Mouse (Mus musculus) liver, adult 2 months (tissue): ENCODE measurements at regions not wholly inside any gene's neighbourhood (a gene's known extent, or its start where the extent isn't known, plus 50 kb on each side); places are given as distances from the start of the nearest gene placed in this dataset.

ENCODE experiments used
- CTCF ChIP-seq: fragments of 200-500 bp; IDR thresholded peaks from 2 replicates; pipeline ENCODE4 v1.5.1; 2011; ENCODE audit warnings: low read depth, low read length, control low read depth
- POLR2A ChIP-seq: fragments of 200-500 bp; IDR thresholded peaks from 2 replicates; pipeline ENCODE4 v1.6.1; 2011; ENCODE audit warnings: low read length, control low read depth; ENCODE audit not compliant: insufficient read depth; ENCODE audit errors: extremely low read depth

GRCm38 (mm10) chr12:25173064-25173463 lies 76.1 kb upstream of the Id2 start:
- TF ChIP-seq CTCF (no peak), POLR2A (no peak)
